10 mouse cellular contexts compared by ENCODE assay signal in the genomic region with DNA sequence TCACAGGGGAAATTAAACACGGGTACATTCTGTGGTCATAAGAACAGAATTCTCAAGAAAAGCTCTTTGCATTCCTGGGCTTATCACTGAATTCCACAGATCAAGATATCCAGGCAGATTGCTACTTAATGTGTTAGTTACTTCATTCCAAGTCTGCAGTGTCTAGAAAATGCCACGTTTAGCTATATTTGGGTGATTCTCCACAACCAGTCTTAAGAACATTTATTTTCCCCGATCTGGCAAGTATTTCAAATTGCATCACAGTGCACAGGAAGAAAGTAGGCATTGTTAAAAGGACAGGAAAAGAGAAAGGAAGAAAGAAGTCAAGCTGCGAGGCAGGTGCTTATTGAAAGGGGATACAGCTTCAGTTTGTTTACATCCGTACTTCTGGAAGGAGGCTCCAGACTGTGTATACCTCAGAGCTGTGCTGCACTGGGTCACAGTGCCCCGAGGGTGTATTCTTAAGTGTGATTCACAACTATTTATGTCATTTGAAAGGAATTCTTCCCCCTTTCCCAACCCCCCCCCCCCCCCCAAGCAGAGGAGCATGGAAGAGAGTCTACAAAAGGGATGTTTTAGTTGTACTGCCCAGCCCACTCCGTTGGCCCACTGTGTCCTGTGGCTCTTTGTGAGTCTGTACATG.
DNase-seq lines count a peak whose midpoint lies in the region; ATAC-seq and TF ChIP-seq lines count a peak whose summit lies in the region.
"Had no signal": no experiment of that assay in that cellular context is flagged by ENCODE, and none has a peak within 500 bp of the region (broad histone marks: within the 10 kb centered on the region; RNA-seq: fewer than 3 reads in every experiment).

No protein-coding gene starts in this region.

- H3K9me3 ChIP-seq in heart, postnatal 0 days (replicated peaks; ENCODE audit: control insufficient read depth, low read length), result 0 out of 2 replicates have a peak, but pooled peaks cover 3% of the 10 kb centered on the region
- 0 out of 2 replicates have a peak, but pooled peaks cover 2% of the 10 kb centered on the region for H3K9me3 ChIP-seq in ES-Bruce4 (replicated peaks; ENCODE audit: control insufficient read depth, insufficient read depth, low read length, poor library complexity, severe bottlenecking)
- no peaks in the 10 kb centered on the region for H3K9me3 ChIP-seq in embryonic facial prominence, embryonic 11.5 days (replicated peaks; ENCODE audit: control insufficient read depth, low read length)
- no peaks in the 10 kb centered on the region for H3K9me3 ChIP-seq in limb, embryonic 11.5 days (ENCODE audit: control insufficient read depth, low read length)

- no peak overlapping the region for H3K9ac ChIP-seq in heart, postnatal 0 days (replicated peaks; ENCODE audit: low read depth, low read length)
- no peak overlapping the region for H3K9ac ChIP-seq in ES-Bruce4 (ENCODE audit: low read depth, poor library complexity, severe bottlenecking)
- H3K9ac ChIP-seq in embryonic facial prominence, embryonic 11.5 days (replicated peaks; ENCODE audit: low read length), result no peak overlapping the region
- H3K9ac ChIP-seq in limb, embryonic 11.5 days (ENCODE audit: low read length), result no peak overlapping the region

- H3K27me3 ChIP-seq in heart, postnatal 0 days (ENCODE audit: control insufficient read depth, insufficient read depth, low read length), result no peaks in the 10 kb centered on the region
- no peaks in the 10 kb centered on the region for H3K27me3 ChIP-seq in ES-Bruce4 (ENCODE audit: control insufficient read depth, insufficient read depth, low read length, poor library complexity, severe bottlenecking)
- H3K27me3 ChIP-seq in embryonic facial prominence, embryonic 11.5 days (ENCODE audit: control insufficient read depth, insufficient read depth, low read length), result no peaks in the 10 kb centered on the region
- H3K27me3 ChIP-seq in limb, embryonic 11.5 days (ENCODE audit: control insufficient read depth, insufficient read depth, low read length), result no peaks in the 10 kb centered on the region

- intact Hi-C loops in heart, postnatal 10 days (cut with DNase I), result no loop called here

- peak overlapping the region; percentile 66 for H3K27ac ChIP-seq in heart, postnatal 0 days (ENCODE audit: low read depth)
- peak overlapping the region; percentile 48 for H3K27ac ChIP-seq in ES-Bruce4 (ENCODE audit: insufficient read depth, low read length)
- no peak overlapping the region for H3K27ac ChIP-seq in embryonic facial prominence, embryonic 11.5 days (replicated peaks; ENCODE audit: low read depth, low read length)
- H3K27ac ChIP-seq in limb, embryonic 11.5 days (replicated peaks; ENCODE audit: low read depth, low read length), result no peak overlapping the region

- peaks cover 16% of the 10 kb centered on the region for H3K36me3 ChIP-seq in heart, postnatal 0 days (replicated peaks; ENCODE audit: control insufficient read depth, insufficient read depth, low read length)
- H3K36me3 ChIP-seq in ES-Bruce4 (ENCODE audit: control insufficient read depth, insufficient read depth, low read length, poor library complexity, severe bottlenecking), result no peaks in the 10 kb centered on the region
- no peaks in the 10 kb centered on the region for H3K36me3 ChIP-seq in embryonic facial prominence, embryonic 11.5 days (replicated peaks; ENCODE audit: control insufficient read depth, insufficient read depth, low read depth, low read length)
- no peaks in the 10 kb centered on the region for H3K36me3 ChIP-seq in limb, embryonic 11.5 days (ENCODE audit: control insufficient read depth, insufficient read depth, low read length)

- ATAC-seq in heart, postnatal 0 days (ENCODE audit: insufficient read depth, low read depth), result peak; percentile 24; the same call in 1 of the 2 replicates
- ATAC-seq in embryonic facial prominence, embryonic 11.5 days (replicated peaks; ENCODE audit: insufficient number of reproducible peaks, low FRiP score, low TSS enrichment, low read depth), result peak; percentile 82
- ATAC-seq in limb, embryonic 11.5 days (ENCODE audit: insufficient number of reproducible peaks, low FRiP score, low TSS enrichment, low read depth), result peak; percentile 59; the same call in 1 of the 2 replicates

- H3K4me1 ChIP-seq in heart, postnatal 0 days (ENCODE audit: control insufficient read depth, insufficient read depth), result 0 out of 2 replicates have a peak, but pooled peaks cover 12% of the 10 kb centered on the region
- peaks cover 2% of the 10 kb centered on the region for H3K4me1 ChIP-seq in ES-Bruce4 (ENCODE audit: control insufficient read depth, insufficient read depth, low read length)
- H3K4me1 ChIP-seq in embryonic facial prominence, embryonic 11.5 days (ENCODE audit: control insufficient read depth, insufficient read depth, low read length), result no peaks in the 10 kb centered on the region
- H3K4me1 ChIP-seq in limb, embryonic 11.5 days (ENCODE audit: control insufficient read depth, insufficient read depth, low read length), result peaks cover 10% of the 10 kb centered on the region

- H3K4me3 ChIP-seq in heart, postnatal 0 days (ENCODE audit: low read depth, low read length), result no peak overlapping the region
- no peak overlapping the region for H3K4me3 ChIP-seq in ES-Bruce4 (ENCODE audit: low read depth, low read length)
- no peak overlapping the region for H3K4me3 ChIP-seq in embryonic facial prominence, embryonic 11.5 days (ENCODE audit: low read depth, low read length)
- no peak overlapping the region for H3K4me3 ChIP-seq in limb, embryonic 11.5 days (ENCODE audit: low read depth, low read length)

- H3K4me2 ChIP-seq in heart, postnatal 0 days (ENCODE audit: low read depth, low read length), result no peak overlapping the region
- H3K4me2 ChIP-seq in embryonic facial prominence, embryonic 11.5 days (ENCODE audit: low read depth, low read length), result no peak overlapping the region
- no peak overlapping the region for H3K4me2 ChIP-seq in limb, embryonic 11.5 days (ENCODE audit: low read depth, severe bottlenecking)

- TF ChIP-seq EP300 in heart, postnatal 0 days (IDR thresholded peaks at IDR 0.05; ENCODE audit: low read depth), result no peak
- TF ChIP-seq EP300 in ES-Bruce4 (IDR thresholded peaks at IDR 0.05; ENCODE audit: insufficient read depth, low read depth, low read length), result peak; percentile 58; the same call in 1 of the 2 replicates

- WGBS in heart, postnatal 0 days, result 36% methylated on average over 7 of the region's 7 CpGs
- WGBS in embryonic facial prominence, embryonic 11.5 days, result 16% methylated on average over 7 of the region's 7 CpGs
- 51% methylated on average over 7 of the region's 7 CpGs for WGBS in limb, embryonic 11.5 days

- TF ChIP-seq POLR2A in ES-Bruce4 (IDR thresholded peaks at IDR 0.05; ENCODE audit: insufficient read depth, low read length), result no peak

- no peak for TF ChIP-seq CTCF in heart, postnatal 0 days (IDR thresholded peaks at IDR 0.05; ENCODE audit: low read depth)
- no peak for TF ChIP-seq CTCF in ES-Bruce4 (IDR thresholded peaks at IDR 0.05; ENCODE audit: low read depth, low read length)

- no peak for DNase-seq in heart, postnatal 0 days (ENCODE audit: low spot score)
- DNase-seq in heart, postnatal 10 days, result no peak
- peak; percentile 56 for DNase-seq in embryonic facial prominence, embryonic 11.5 days (ENCODE audit: low spot score)
- DNase-seq in limb, embryonic 11.5 days (ENCODE audit: low spot score), result no peak
- no peak for DNase-seq in urinary bladder, postnatal 4 days (ENCODE audit: low spot score in 2 of 2)
- DNase-seq in layer of hippocampus, postnatal 36 days, result no peak
- no peak for DNase-seq in cerebellum, adult 9-11 months
- DNase-seq: gastrocnemius, postnatal 36 days; thymus, adult 18-20 months had no signal

Comparison
In these comparisons a context has a peak if more than half of its experiments do, and no peak if none do; other contexts are left out.
1. ATAC-seq: peak in every context shown above with its lines; median percentile 82 in embryonic facial prominence, embryonic 11.5 days; 59 in limb, embryonic 11.5 days; 24 in heart, postnatal 0 days.
2. H3K27ac ChIP-seq: peak in heart, postnatal 0 days (single experiment) and ES-Bruce4 (single experiment); none in embryonic facial prominence, embryonic 11.5 days (single experiment) and limb, embryonic 11.5 days (single experiment).